Mouse (Mus musculus) MEL (cell line): ENCODE measurements around the gene Ppfia1. TPM values are rescaled to one million over a fixed set of nuclear protein-coding genes. Genes with fewer than 3 reads are reported as not detected.

Experiments
- DNase-seq: peaks from one replicate; pipeline ENCODE4 v3.0.0; 2011; ENCODE audit warnings: low read depth, low spot score
- H3K27ac ChIP-seq: 2 replicates; pipeline ENCODE4 v1.5.1; 2012; ENCODE audit warnings: low read depth, mild to moderate bottlenecking, control low read depth, low read length, moderate library complexity; ENCODE audit not compliant: control insufficient read depth
- H3K27me3 ChIP-seq, 2 experiments: fragments of 150-350 bp in 1 of 2; sonication (generic) in 1 of 2; 2 replicates each; pipeline ENCODE4 v1.6.1; 2012; ENCODE audit warnings: low read length in 2 of 2, mild to moderate bottlenecking in 2 of 2, improper control_type of control experiment in 1 of 2, moderate library complexity in 1 of 2; ENCODE audit not compliant: insufficient read depth in 2 of 2, control insufficient read depth in 1 of 2
- H3K36me3 ChIP-seq, 2 experiments: 2 replicates each; pipeline ENCODE4 v1.6.1; 2012 to 2014; ENCODE audit warnings: low read length in 2 of 2, improper control_type of control experiment in 1 of 2, inconsistent platforms in 1 of 2, mild to moderate bottlenecking in 1 of 2; ENCODE audit not compliant: insufficient read depth in 2 of 2, control insufficient read depth in 1 of 2
- H3K4me1 ChIP-seq, 2 experiments: fragments of 150-350 bp in 1 of 2; sonication (generic) in 1 of 2; 2 replicates each; pipeline ENCODE4 v1.6.1; 2012; ENCODE audit warnings: low read length in 2 of 2, improper control_type of control experiment in 1 of 2, mild to moderate bottlenecking in 1 of 2; ENCODE audit not compliant: insufficient read depth in 2 of 2, control insufficient read depth in 1 of 2
- H3K4me3 ChIP-seq, 2 experiments: fragments of 150-350 bp in 1 of 2; sonication (generic) in 1 of 2; 2 replicates each; pipeline ENCODE4 v1.5.1; 2012; ENCODE audit warnings: low read depth in 2 of 2, low read length in 2 of 2, mild to moderate bottlenecking in 2 of 2, moderate library complexity in 2 of 2, control low read depth in 1 of 2, improper control_type of control experiment in 1 of 2; ENCODE audit not compliant: control insufficient read depth in 1 of 2, insufficient read depth in 1 of 2
- H3K79me2 ChIP-seq: 2 replicates; pipeline ENCODE4 v1.6.1; 2012; ENCODE audit warnings: mild to moderate bottlenecking, low read length, moderate library complexity; ENCODE audit not compliant: control insufficient read depth, poor library complexity, insufficient read depth
- H3K9ac ChIP-seq: 2 replicates; pipeline ENCODE4 v1.6.1; 2012; ENCODE audit warnings: low read depth, mild to moderate bottlenecking, control low read depth, low read length, moderate library complexity; ENCODE audit not compliant: control insufficient read depth, poor library complexity, severe bottlenecking
- H3K9me3 ChIP-seq: fragments of 150-350 bp; sonication (generic); replicated peaks from 2 replicates; pipeline ENCODE4 v1.6.1; 2012; ENCODE audit warnings: mild to moderate bottlenecking, low read length, improper control_type of control experiment, moderate library complexity; ENCODE audit not compliant: insufficient read depth
- CTCF ChIP-seq, 3 experiments: IDR thresholded peaks in 2 of 3; conservative IDR thresholded peaks in 1 of 3; 2 replicates each; pipeline ENCODE4 v1.5.1; 2011 to 2012; ENCODE audit warnings: low read length in 3 of 3, low read depth in 2 of 3, mild to moderate bottlenecking in 2 of 3, improper control_type of control experiment in 1 of 3, inconsistent platforms in 1 of 3, mixed read lengths in 1 of 3, moderate library complexity in 1 of 3; ENCODE audit not compliant: control insufficient read depth in 1 of 3, insufficient read depth in 1 of 3, poor library complexity in 1 of 3, severe bottlenecking in 1 of 3
- E2F4 ChIP-seq: IDR thresholded peaks from 2 replicates; pipeline ENCODE4 v1.6.1; 2011; ENCODE audit warnings: low read depth, low read length, improper control_type of control experiment, borderline replicate concordance
- ELF1 ChIP-seq: IDR thresholded peaks from 2 replicates; pipeline ENCODE4 v1.6.1; 2014; ENCODE audit warnings: low read depth, mild to moderate bottlenecking, inconsistent platforms, low read length, improper control_type of control experiment, moderate library complexity
- ETS1 ChIP-seq: IDR thresholded peaks from 2 replicates; pipeline ENCODE4 v1.6.1; 2012; ENCODE audit warnings: low read depth, mild to moderate bottlenecking, inconsistent platforms, low read length, improper control_type of control experiment, moderate library complexity
- HCFC1 ChIP-seq: IDR thresholded peaks from 2 replicates; pipeline ENCODE4 v1.6.1; 2012; ENCODE audit warnings: low read depth, mild to moderate bottlenecking, inconsistent platforms, low read length, improper control_type of control experiment, moderate library complexity
- KAT2A ChIP-seq: conservative IDR thresholded peaks from 2 replicates; pipeline ENCODE4 v1.6.1; 2012; ENCODE audit warnings: low read depth, low read length, improper control_type of control experiment, inconsistent platforms
- MAZ ChIP-seq: IDR thresholded peaks from 2 replicates; pipeline ENCODE4 v1.6.1; 2012; ENCODE audit warnings: low read depth, mild to moderate bottlenecking, inconsistent platforms, low read length, improper control_type of control experiment
- NELFE ChIP-seq: IDR thresholded peaks from 2 replicates; pipeline ENCODE4 v1.6.1; 2011; ENCODE audit warnings: low read depth, low read length, improper control_type of control experiment
- POLR2A ChIP-seq, 2 experiments: IDR thresholded peaks; 2 replicates each; pipeline ENCODE4 v1.6.1; 2011 to 2012; ENCODE audit warnings: low read length in 2 of 2, mild to moderate bottlenecking in 2 of 2, control low read depth in 1 of 2, improper control_type of control experiment in 1 of 2, low read depth in 1 of 2, moderate library complexity in 1 of 2; ENCODE audit not compliant: control insufficient read depth in 1 of 2, insufficient read depth in 1 of 2, poor library complexity in 1 of 2
- POLR2AphosphoS2 ChIP-seq: IDR thresholded peaks from 2 replicates; pipeline ENCODE4 v1.6.1; 2011; ENCODE audit warnings: low read length, improper control_type of control experiment
- POLR2AphosphoS5 ChIP-seq: IDR thresholded peaks from 2 replicates; pipeline ENCODE4 v1.6.1; 2012; ENCODE audit warnings: low read depth, borderline replicate concordance, mild to moderate bottlenecking, inconsistent platforms, low read length, moderate library complexity, mixed read lengths
- RAD21 ChIP-seq: IDR thresholded peaks from 2 replicates; pipeline ENCODE4 v1.6.1; 2011; ENCODE audit warnings: mild to moderate bottlenecking, low read depth, low read length, improper control_type of control experiment
- SIN3A ChIP-seq: IDR thresholded peaks from 2 replicates; pipeline ENCODE4 v1.6.1; 2012; ENCODE audit warnings: low read length, improper control_type of control experiment, inconsistent platforms
- TAL1 ChIP-seq: IDR thresholded peaks from 2 replicates; pipeline ENCODE4 v1.6.1; 2012; ENCODE audit warnings: mild to moderate bottlenecking, inconsistent platforms, low read length, moderate library complexity, mixed read lengths
- TBP ChIP-seq: IDR thresholded peaks from 2 replicates; pipeline ENCODE4 v1.8.0; 2011; ENCODE audit warnings: low read depth, low read length, improper control_type of control experiment
- USF1 ChIP-seq: IDR thresholded peaks from 2 replicates; pipeline ENCODE4 v1.6.1; 2014; ENCODE audit warnings: low read depth, mild to moderate bottlenecking, inconsistent platforms, low read length, improper control_type of control experiment, moderate library complexity
- ZC3H11A ChIP-seq: IDR thresholded peaks from 2 replicates; pipeline ENCODE4 v1.6.1; 2012; ENCODE audit warnings: low read depth, mild to moderate bottlenecking, inconsistent platforms, low read length, improper control_type of control experiment
- ZKSCAN1 ChIP-seq: IDR thresholded peaks from 2 replicates; pipeline ENCODE4 v1.6.1; 2012; ENCODE audit warnings: low read depth, mild to moderate bottlenecking, inconsistent platforms, low read length, improper control_type of control experiment, moderate library complexity
- ZMIZ1 ChIP-seq: IDR thresholded peaks from 2 replicates; pipeline ENCODE4 v1.6.1; 2012; ENCODE audit warnings: low read depth, mild to moderate bottlenecking, inconsistent platforms, low read length, improper control_type of control experiment, moderate library complexity
- ZNF384 ChIP-seq: IDR thresholded peaks from 2 replicates; pipeline ENCODE4 v1.6.1; 2012; ENCODE audit warnings: low read depth, mild to moderate bottlenecking, inconsistent platforms, low read length, improper control_type of control experiment
- polyA plus RNA-seq, 2 experiments: library from polyadenylated mRNA; stranded (reverse) in 1 of 2; unstranded in 1 of 2; fragments of >175 nt in 1 of 2; fragments of >200 nt in 1 of 2; gene quantifications; 2 replicates each; pipeline versions ENCODE4 v1.2.1 to v1.2.4; 2012; ENCODE audit warnings: low replicate concordance in 2 of 2, low read depth in 1 of 2; ENCODE audit not compliant: insufficient read length in 2 of 2, insufficient read depth in 1 of 2, missing spikeins in 1 of 2
- total RNA-seq: library from RNA; depleted of rRNA; stranded (reverse); fragments of 300-350 nt; gene quantifications from 2 replicates; pipeline ENCODE4 v1.2.3, GENCODE M21; 2012

Gene Ppfia1
- total and polyA plus RNA-seq, 3 experiments: 38.5 to 53.1 TPM; not detected in 1

GRCm38 (mm10) chr7:144441976-144442375 lies 111.6 kb downstream of the Ppfia1 start:
- peaks cover 3 to 5% of the 10 kb centered on the region in 2 experiments; a peak in 3 of 4 replicates for H3K4me1 ChIP-seq
- H3K27me3 ChIP-seq: no peaks in the 10 kb centered on the region
- H3K9me3 ChIP-seq: no peaks in the 10 kb centered on the region
- TF ChIP-seq ZKSCAN1: no peak
- no peak for TF ChIP-seq HCFC1
- no peak for TF ChIP-seq POLR2AphosphoS2
- no peak for TF ChIP-seq CTCF (IDR thresholded peaks at IDR 0.05 in 2 of 3, conservative IDR thresholded peaks at IDR 0.05 in 1 of 3; ENCODE audit: control insufficient read depth in 1 of 3, insufficient read depth in 1 of 3, low read depth in 2 of 3, low read length in 3 of 3, poor library complexity in 1 of 3, severe bottlenecking in 1 of 3)
- no peak for TF ChIP-seq POLR2A (IDR thresholded peaks at IDR 0.05; ENCODE audit: control insufficient read depth in 1 of 2, insufficient read depth in 1 of 2, low read depth in 1 of 2, low read length in 2 of 2, poor library complexity in 1 of 2)
- TF ChIP-seq SIN3A: no peak
- no peak for TF ChIP-seq RAD21
- no peak for TF ChIP-seq ELF1
- no peak for TF ChIP-seq ZC3H11A
- no peak for TF ChIP-seq ZMIZ1
- no peak for TF ChIP-seq ZNF384
- no peak overlapping the region for H3K4me3 ChIP-seq
- no peak overlapping the region for H3K9ac ChIP-seq
- no peak overlapping the region for H3K27ac ChIP-seq
- peaks cover 0 to 6% of the 10 kb centered on the region in 2 experiments; a peak in 3 of 4 replicates for H3K36me3 ChIP-seq
- DNase-seq: no peak
- no peaks in the 10 kb centered on the region for H3K79me2 ChIP-seq

- H3K9me3 ChIP-seq: no peaks in the 10 kb centered on the region
- no peak overlapping the region for H3K27ac ChIP-seq
- no peaks in the 10 kb centered on the region for H3K27me3 ChIP-seq
- TF ChIP-seq TBP: no peak
- TF ChIP-seq ETS1: no peak
- TF ChIP-seq KAT2A: no peak
- TF ChIP-seq USF1: no peak
- no peak for TF ChIP-seq POLR2AphosphoS5
- TF ChIP-seq ZC3H11A: no peak
- no peak for TF ChIP-seq MAZ
- no peak for TF ChIP-seq HCFC1
- no peak for TF ChIP-seq TAL1
- no peak for TF ChIP-seq E2F4
- TF ChIP-seq POLR2A (IDR thresholded peaks at IDR 0.05; ENCODE audit: control insufficient read depth in 1 of 2, insufficient read depth in 1 of 2, low read depth in 1 of 2, low read length in 2 of 2, poor library complexity in 1 of 2): no peak
- TF ChIP-seq NELFE: no peak
- H3K4me3 ChIP-seq: no peak overlapping the region
- no peak for DNase-seq
- no peaks in the 10 kb centered on the region for H3K4me1 ChIP-seq
- H3K9ac ChIP-seq: no peak overlapping the region
- no peaks in the 10 kb centered on the region for H3K79me2 ChIP-seq
- peaks cover 0 to under 1% of the 10 kb centered on the region in 2 experiments; a peak in 1 of 4 replicates for H3K36me3 ChIP-seq
Observed at GRCm38 (mm10) chr7:144441466-144441865, 112.1 kb downstream of the Ppfia1 start.
